Mouse (Mus musculus) megakaryocyte, adult 5-6 weeks (primary cell): ENCODE measurements at regions not wholly inside any gene's neighbourhood (a gene's known extent, or its start where the extent isn't known, plus 50 kb on each side); places are given as distances from the start of the nearest gene placed in this dataset.

Experiments
- ATAC-seq: 2 replicates; pipeline ENCODE4 v1.8.0; 2016; ENCODE audit warnings: mild to moderate bottlenecking, inconsistent platforms; ENCODE audit not compliant: poor library complexity, severe bottlenecking

DNA sequence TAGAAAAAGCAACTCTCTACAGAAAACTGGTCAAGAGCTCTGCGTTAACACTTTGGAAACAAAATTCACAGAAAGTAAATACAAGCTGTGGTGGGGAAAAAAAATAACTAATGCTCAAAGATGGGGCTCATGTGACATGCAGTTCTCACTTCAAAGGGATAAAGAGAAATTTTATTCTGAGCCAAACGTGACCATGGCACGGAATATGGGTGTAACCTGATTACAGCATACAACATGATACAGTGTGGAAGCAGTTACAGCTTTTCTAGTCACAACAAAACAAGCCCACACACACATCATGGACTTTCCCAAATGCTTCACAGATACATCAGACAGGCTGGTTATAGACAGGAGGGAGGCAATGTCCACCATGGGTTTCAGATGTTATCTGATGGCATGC, 86.5 kb upstream of the Tspan5 start:
- ATAC-seq = no peak

DNA sequence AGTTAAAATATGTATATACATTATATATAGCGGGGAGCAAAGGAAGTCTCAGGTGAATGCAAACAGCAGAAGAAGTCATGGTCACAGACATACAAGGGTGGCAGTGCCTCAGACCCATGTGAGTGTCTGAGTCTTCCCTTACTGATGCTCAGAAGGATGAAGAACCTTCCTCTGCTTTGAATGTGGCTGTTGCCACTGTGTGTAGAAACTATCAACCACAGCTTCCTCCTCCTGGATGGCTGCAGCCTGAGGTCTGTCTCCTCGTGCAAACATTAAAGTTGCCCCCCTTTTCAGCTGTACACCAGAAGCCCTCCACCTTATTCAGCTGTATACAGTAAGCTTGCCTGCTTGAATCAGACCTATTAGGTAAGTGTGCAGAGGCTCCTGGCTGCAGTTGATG, 79.4 kb upstream of the Tspan5 start:
- ATAC-seq = peak; percentile 62

DNA sequence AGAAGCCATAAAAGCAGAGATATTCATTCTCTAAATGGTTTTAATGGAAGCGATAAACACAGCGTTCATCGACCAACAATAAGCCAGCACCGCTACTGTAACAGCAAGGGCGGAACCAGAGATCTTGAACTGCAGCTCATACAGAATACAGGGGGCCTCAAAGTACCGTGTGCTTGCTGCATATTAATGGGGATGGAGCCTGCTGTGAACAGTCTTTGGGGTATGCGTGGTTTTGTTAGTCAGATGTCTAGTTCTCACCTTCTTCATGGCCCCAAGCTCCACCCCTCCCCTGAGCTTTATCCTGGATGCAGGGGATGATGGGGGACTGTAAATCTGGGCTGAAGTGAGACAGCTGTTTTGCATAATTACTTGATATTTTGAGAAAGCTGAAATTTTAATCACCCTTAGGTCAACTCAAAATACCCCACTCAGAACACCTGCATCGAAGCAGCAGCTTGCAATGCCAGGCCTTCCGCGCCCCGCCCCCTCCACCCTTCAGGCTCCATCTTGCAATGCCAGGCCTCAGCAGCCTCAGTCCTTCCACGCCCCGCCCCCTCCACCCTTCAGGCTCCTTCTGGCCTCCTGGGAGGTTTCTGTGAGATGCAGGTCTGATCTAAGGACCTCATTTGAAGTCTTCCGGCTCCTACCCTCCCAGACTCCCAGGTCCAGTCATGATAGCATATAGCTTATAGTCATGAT, 73.5 kb upstream of the Tspan5 start:
- no peak for ATAC-seq

DNA sequence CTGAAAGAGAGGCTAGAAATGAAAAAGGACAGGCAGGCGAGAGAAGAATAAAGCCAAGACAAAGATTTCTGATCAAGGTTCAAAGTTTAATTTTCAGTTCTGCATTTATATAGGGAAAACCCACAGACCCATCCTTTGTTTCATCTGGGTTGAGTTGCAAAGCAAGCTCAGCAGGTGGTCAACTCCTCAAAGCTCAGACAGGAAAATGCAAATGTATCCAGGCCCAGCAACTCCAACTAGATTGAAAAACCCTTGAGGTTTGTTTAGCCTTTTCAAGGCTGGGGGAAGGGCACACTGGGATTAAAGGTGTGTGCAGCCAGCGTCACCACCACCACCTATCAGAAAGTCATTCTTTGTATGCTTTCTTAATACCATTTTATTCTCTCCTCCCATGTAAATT, 66.1 kb upstream of the Tspan5 start:
- no peak for ATAC-seq

DNA sequence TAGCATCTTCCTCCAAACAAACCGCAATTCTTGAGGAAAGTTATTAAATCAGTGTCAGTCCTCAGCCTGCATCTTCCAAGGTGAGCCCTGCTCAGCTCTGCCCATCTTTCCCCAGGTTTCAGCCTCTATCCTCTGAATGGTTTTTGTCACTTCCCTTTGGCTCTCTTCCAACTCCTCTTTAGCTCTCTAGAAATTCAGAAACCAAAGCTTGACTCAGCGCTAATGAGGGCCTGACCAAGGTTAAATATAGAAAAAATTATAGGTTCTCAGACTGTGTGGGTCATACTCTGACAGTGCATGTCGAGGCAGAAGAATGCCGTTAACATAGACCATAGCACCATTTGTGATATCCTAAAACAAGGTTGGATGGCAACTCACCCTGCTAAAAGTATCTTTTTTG, 63.6 kb upstream of the Tspan5 start:
- no peak for ATAC-seq

DNA sequence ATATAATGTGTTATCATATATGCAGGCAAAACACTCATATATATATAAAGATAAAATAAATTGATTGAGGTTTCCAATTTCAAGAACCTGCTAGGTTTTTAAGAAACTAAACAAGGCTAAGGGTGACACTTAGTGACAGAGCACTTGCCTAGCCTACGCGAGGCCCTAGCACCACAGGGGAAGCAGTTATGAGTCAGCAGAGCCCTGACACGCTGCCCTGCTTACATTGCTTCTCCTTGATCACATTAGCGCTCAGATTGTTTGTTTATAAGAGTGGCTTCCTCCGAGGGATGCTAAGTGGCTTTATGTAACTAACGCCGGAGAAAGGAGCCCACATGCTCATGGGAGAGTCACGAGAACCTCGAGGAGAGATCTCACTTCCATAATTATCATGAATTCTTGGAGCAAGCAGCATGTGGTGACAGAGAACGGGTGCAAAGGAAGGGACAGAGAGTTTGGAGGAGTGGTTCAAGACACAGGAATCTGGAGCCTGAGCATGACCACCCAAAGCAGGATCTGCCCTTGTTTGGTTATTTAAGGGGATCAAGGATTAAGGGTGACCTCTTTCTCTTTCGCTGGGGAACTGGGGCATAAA, 55.3 kb upstream of the Tspan5 start:
- ATAC-seq = no peak

DNA sequence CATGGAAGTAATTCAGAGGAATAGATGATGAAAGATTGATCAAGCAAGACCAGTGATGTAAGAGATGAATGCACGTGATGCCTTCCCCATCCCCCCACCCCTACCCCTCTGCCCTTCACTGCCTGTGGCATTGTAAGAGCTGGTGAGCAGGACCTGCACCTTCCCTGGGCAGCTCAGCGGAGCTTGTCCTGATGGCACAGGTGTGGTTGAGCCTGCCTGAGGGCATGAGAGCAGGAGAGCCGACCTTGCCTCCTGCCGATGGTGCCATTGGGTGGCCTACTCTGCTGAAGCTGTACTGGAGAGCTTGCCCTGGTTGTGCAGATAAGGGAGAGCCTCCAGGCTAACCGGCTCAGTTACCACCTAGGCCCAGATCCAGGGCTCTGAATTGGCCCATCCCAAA, 53.4 kb upstream of the Tspan5 start:
- no peak for ATAC-seq
